Mouse (Mus musculus) myocyte (in vitro differentiated cells): ENCODE measurements around the gene Mical1. TPM values are rescaled to one million over a fixed set of nuclear protein-coding genes. Genes with fewer than 3 reads are reported as not detected.

ENCODE experiments used
- H3K27me3 ChIP-seq: one replicate; pipeline ENCODE4 v1.6.1; 2011; ENCODE audit not compliant: control insufficient read depth, insufficient read depth, insufficient read length
- H3K36me3 ChIP-seq: one replicate; pipeline ENCODE4 v1.6.1; 2011; ENCODE audit not compliant: control insufficient read depth, insufficient read depth
- H3K4me2 ChIP-seq: one replicate; pipeline ENCODE4 v1.6.1; 2011; ENCODE audit warnings: low read depth, control low read depth
- H3K4me3 ChIP-seq: one replicate; pipeline ENCODE4 v1.5.1; 2011; ENCODE audit warnings: mild to moderate bottlenecking, control low read depth, moderate library complexity
- H3K79me2 ChIP-seq: one replicate; pipeline ENCODE4 v1.6.1; 2011; ENCODE audit not compliant: control insufficient read depth, insufficient read depth
- H3ac ChIP-seq: one replicate; pipeline ENCODE4 v1.6.1; 2011; ENCODE audit not compliant: control insufficient read depth, insufficient read length
- CEBPB ChIP-seq: IDR thresholded peaks from 2 replicates; pipeline ENCODE4 v1.6.1; 2011; ENCODE audit warnings: mild to moderate bottlenecking, moderate library complexity; ENCODE audit not compliant: poor library complexity, insufficient read depth, severe bottlenecking
- E2F4 ChIP-seq: IDR thresholded peaks from one replicate; pipeline ENCODE4 v1.6.1; 2011; ENCODE audit warnings: mild to moderate bottlenecking, control low read depth, moderate library complexity; ENCODE audit not compliant: insufficient read depth
- MAX ChIP-seq: IDR thresholded peaks from one replicate; pipeline ENCODE4 v1.6.1; 2011; ENCODE audit warnings: low read depth, mild to moderate bottlenecking, control low read depth
- MYOD1 ChIP-seq, 3 experiments: IDR thresholded peaks; one replicate each; pipeline ENCODE4 v1.6.1; 2011; ENCODE audit warnings: control low read depth in 2 of 3, low read depth in 2 of 3, mild to moderate bottlenecking in 2 of 3, moderate library complexity in 1 of 3; ENCODE audit not compliant: insufficient read length in 2 of 3, control insufficient read depth in 1 of 3
- MYOG ChIP-seq, 3 experiments: IDR thresholded peaks; one replicate each; pipeline ENCODE4 v1.6.1; 2011; ENCODE audit warnings: control low read depth in 2 of 3, low read depth in 2 of 3, mild to moderate bottlenecking in 2 of 3; ENCODE audit not compliant: insufficient read length in 2 of 3, control insufficient read depth in 1 of 3, insufficient read depth in 1 of 3
- POLR2A ChIP-seq: IDR thresholded peaks from one replicate; pipeline ENCODE4 v1.6.1; 2011; ENCODE audit warnings: low read depth, mild to moderate bottlenecking, control low read depth, moderate library complexity; ENCODE audit not compliant: insufficient read length
- POLR2AphosphoS2 ChIP-seq: IDR thresholded peaks from one replicate; pipeline ENCODE4 v1.6.1; 2011; ENCODE audit warnings: low read depth, control low read depth; ENCODE audit not compliant: insufficient read length
- REST ChIP-seq: IDR thresholded peaks from one replicate; pipeline ENCODE4 v1.6.1; 2011; ENCODE audit warnings: mild to moderate bottlenecking, control low read depth, moderate library complexity; ENCODE audit not compliant: insufficient read depth, insufficient read length
- SRF ChIP-seq: IDR thresholded peaks from one replicate; pipeline ENCODE4 v1.6.1; 2011; ENCODE audit warnings: low read depth; ENCODE audit not compliant: control insufficient read depth, insufficient read length
- TCF12 ChIP-seq: IDR thresholded peaks from one replicate; pipeline ENCODE4 v1.6.1; 2011; ENCODE audit warnings: mild to moderate bottlenecking, control low read depth; ENCODE audit not compliant: poor library complexity, insufficient read depth, severe bottlenecking
- TCF3 ChIP-seq: IDR thresholded peaks from one replicate; pipeline ENCODE4 v1.6.1; 2011; ENCODE audit warnings: low read depth, control low read depth; ENCODE audit not compliant: insufficient read length
- USF1 ChIP-seq: IDR thresholded peaks from one replicate; pipeline ENCODE4 v1.6.1; 2011; ENCODE audit warnings: low read depth, mild to moderate bottlenecking, control low read depth, moderate library complexity
- polyA plus RNA-seq: library from polyadenylated mRNA; unstranded; fragments of >200 nt; fragmentation: generic; extraction: Trizol; gene quantifications from one replicate; pipeline ENCODE4 v1.2.1, GENCODE M21; 2012; ENCODE audit warnings: missing spikeins

Gene Mical1
- polyA plus RNA-seq, 1 experiment = 77.0 TPM

- H3K79me2 ChIP-seq = no peaks in the 10 kb centered on the region
- peak; percentile 73 to 90 (median 87) for TF ChIP-seq MYOD1 (IDR thresholded peaks at IDR 0.05; ENCODE audit: control insufficient read depth in 1 of 3, insufficient read length in 2 of 3, low read depth in 2 of 3)
- peak; percentile 42 for TF ChIP-seq TCF3
- peak; percentile 68 for TF ChIP-seq MAX
- no peak for TF ChIP-seq CEBPB
- peak; percentile 69 for TF ChIP-seq USF1
- no peak for TF ChIP-seq POLR2AphosphoS2
- TF ChIP-seq MYOG (IDR thresholded peaks at IDR 0.05; ENCODE audit: control insufficient read depth in 1 of 3, insufficient read depth in 1 of 3, insufficient read length in 2 of 3, low read depth in 2 of 3) = peak; percentile 66 to 92 (median 86)
- no peak for TF ChIP-seq REST
- peak; percentile 64 for TF ChIP-seq TCF12
- TF ChIP-seq SRF = peak; percentile 74
- TF ChIP-seq E2F4 = peak; percentile 2
- TF ChIP-seq POLR2A = peak; percentile 56
Measured at GRCm38 (mm10) chr10:41477278-41478181, 1.4 kb downstream of the Mical1 start.

GRCm38 (mm10) chr10:41479961-41480360 lies 3.8 kb downstream of the Mical1 start:
- no peak overlapping the region for H3K4me2 ChIP-seq
- peaks cover 14% of the 10 kb centered on the region for H3K36me3 ChIP-seq
- H3K4me3 ChIP-seq = no peak overlapping the region
- TF ChIP-seq MYOD1 (IDR thresholded peaks at IDR 0.05; ENCODE audit: control insufficient read depth in 1 of 3, insufficient read length in 2 of 3, low read depth in 2 of 3) = peak in 2 of 3 experiments; percentile 20 to 86
- no peak for TF ChIP-seq REST
- peak; percentile 19 to 82 (median 56) for TF ChIP-seq MYOG (IDR thresholded peaks at IDR 0.05; ENCODE audit: control insufficient read depth in 1 of 3, insufficient read depth in 1 of 3, insufficient read length in 2 of 3, low read depth in 2 of 3)
- TF ChIP-seq TCF12 = peak; percentile 20
- TF ChIP-seq TCF3 = peak; percentile 47
- no peak for TF ChIP-seq MAX
- TF ChIP-seq SRF = no peak
- TF ChIP-seq CEBPB = no peak
- TF ChIP-seq POLR2AphosphoS2 = no peak
- H3K79me2 ChIP-seq = no peaks in the 10 kb centered on the region
- H3K27me3 ChIP-seq = no peaks in the 10 kb centered on the region
- no peak overlapping the region for H3ac ChIP-seq

More at GRCm38 (mm10) chr10:41477278-41478181, 1.4 kb downstream of the Mical1 start:
- peak overlapping the region; percentile 93 for H3K4me3 ChIP-seq
- peaks cover 8% of the 10 kb centered on the region for H3K36me3 ChIP-seq
- peak overlapping the region; percentile 89 for H3K4me2 ChIP-seq
- no peaks in the 10 kb centered on the region for H3K27me3 ChIP-seq
- H3ac ChIP-seq = peak overlapping the region; percentile 47

- Histone ChIP-seq H3K79me2 (no peaks in the 10 kb centered on the region), H3K4me2 (no peak overlapping the region), H3K27me3 (no peaks in the 10 kb centered on the region), H3ac (no peak overlapping the region), H3K4me3 (no peak overlapping the region), H3K36me3 (peaks cover 21% of the 10 kb centered on the region)
- TF ChIP-seq REST (no peak), USF1 (no peak), MYOG (IDR thresholded peaks at IDR 0.05; ENCODE audit: control insufficient read depth in 1 of 3, insufficient read depth in 1 of 3, insufficient read length in 2 of 3, low read depth in 2 of 3) (no peak), SRF (no peak), MAX (no peak), E2F4 (no peak), POLR2A (no peak), TCF12 (no peak), TCF3 (no peak), POLR2AphosphoS2 (no peak), MYOD1 (IDR thresholded peaks at IDR 0.05; ENCODE audit: control insufficient read depth in 1 of 3, insufficient read length in 2 of 3, low read depth in 2 of 3) (no peak), CEBPB (no peak)
Measured at GRCm38 (mm10) chr10:41480938-41481880, 5.1 kb downstream of the Mical1 start.

DNA sequence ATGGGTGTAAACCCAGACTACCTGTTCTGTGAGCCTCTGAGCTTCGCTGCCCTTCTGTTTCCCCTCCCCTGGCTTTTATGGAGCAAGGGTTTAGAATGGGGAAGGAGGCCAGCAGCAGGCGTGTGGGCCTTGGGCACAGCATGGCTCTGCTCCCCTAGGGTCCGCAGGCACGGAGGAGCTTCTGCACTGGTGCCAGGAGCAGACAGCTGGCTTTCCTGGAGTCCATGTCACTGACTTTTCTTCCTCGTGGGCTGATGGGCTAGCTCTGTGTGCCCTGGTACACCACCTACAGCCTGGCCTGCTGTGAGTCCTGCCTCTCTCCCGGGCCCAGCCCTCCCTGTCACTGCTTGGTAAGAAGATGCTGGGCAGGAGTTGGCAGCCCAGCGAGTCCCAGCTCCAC lies 6.3 kb downstream of the Mical1 start:
- H3K4me3 ChIP-seq = no peak overlapping the region
- TF ChIP-seq MYOG (IDR thresholded peaks at IDR 0.05; ENCODE audit: control insufficient read depth in 1 of 3, insufficient read depth in 1 of 3, insufficient read length in 2 of 3, low read depth in 2 of 3) = no peak
- no peak for TF ChIP-seq TCF12
- no peak for TF ChIP-seq MYOD1 (IDR thresholded peaks at IDR 0.05; ENCODE audit: control insufficient read depth in 1 of 3, insufficient read length in 2 of 3, low read depth in 2 of 3)
- no peak for TF ChIP-seq CEBPB
- TF ChIP-seq REST = no peak
- no peak for TF ChIP-seq USF1
- TF ChIP-seq E2F4 = no peak
- no peak for TF ChIP-seq POLR2AphosphoS2
- no peak for TF ChIP-seq TCF3
- no peak for TF ChIP-seq MAX
- no peak for TF ChIP-seq POLR2A
- H3K79me2 ChIP-seq = no peaks in the 10 kb centered on the region
- no peaks in the 10 kb centered on the region for H3K27me3 ChIP-seq
- H3K4me2 ChIP-seq = no peak overlapping the region
- no peak overlapping the region for H3ac ChIP-seq
- H3K36me3 ChIP-seq = peaks cover 21% of the 10 kb centered on the region
